Mouse (Mus musculus): ENCODE results near the gene Ikbke.

GRCm38 (mm10) chr1:131263905-131264304 lies 15.5 kb downstream of the Ikbke start:
- TF ChIP-seq CTCF (IDR thresholded peaks at IDR 0.05; ENCODE audit: insufficient read depth, low read length) (no peak), POLR2A (IDR thresholded peaks at IDR 0.05; ENCODE audit: borderline replicate concordance, extremely low read depth, low read depth, low read length) (no peak)
